Mouse (Mus musculus): ENCODE measurements at regions not wholly inside any gene's neighbourhood (a gene's known extent, or its start where the extent isn't known, plus 50 kb on each side); places are given as distances from the start of the nearest gene placed in this dataset.

DNA sequence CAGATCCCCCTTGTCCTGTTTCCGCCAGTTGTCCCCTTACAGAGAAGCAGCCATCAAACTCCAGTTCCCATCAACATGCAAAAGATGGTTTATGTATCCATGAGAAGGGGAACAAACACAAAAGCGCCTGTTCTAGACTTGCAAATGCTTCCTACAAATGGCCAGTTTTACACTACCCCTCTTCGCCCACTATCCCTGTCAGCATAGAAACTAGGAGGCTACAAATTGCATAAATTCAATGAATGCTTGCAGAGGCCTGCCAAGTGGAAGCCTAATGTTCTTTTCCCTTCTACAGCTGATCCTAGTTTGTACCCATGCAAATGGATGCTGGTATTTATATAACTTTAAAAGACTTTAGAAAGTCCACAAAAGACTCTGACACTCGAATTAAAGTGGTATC lies 102.3 kb upstream of the Mylip start:
- TF ChIP-seq CEBPB (IDR thresholded peaks at IDR 0.05; ENCODE audit: insufficient read depth, poor library complexity, severe bottlenecking), result no peak
- TF ChIP-seq E2F4 (IDR thresholded peaks at IDR 0.05; ENCODE audit: insufficient read depth), result no peak
- no peak for TF ChIP-seq POLR2A (IDR thresholded peaks at IDR 0.05; ENCODE audit: insufficient read length, low read depth)
- TF ChIP-seq TCF12 (IDR thresholded peaks at IDR 0.05; ENCODE audit: insufficient read depth, poor library complexity, severe bottlenecking), result no peak
- no peak for TF ChIP-seq MYOD1 (IDR thresholded peaks at IDR 0.05; ENCODE audit: control insufficient read depth in 1 of 3, insufficient read length in 2 of 3, low read depth in 2 of 3)
- TF ChIP-seq MAX (IDR thresholded peaks at IDR 0.05; ENCODE audit: low read depth), result no peak

Measured in myocyte (in vitro differentiated cells).